Mouse (Mus musculus): ENCODE data around the gene Aoc3.
"Not testable (repeated sequence)": the region's sequence is repeated elsewhere in the genome, so short reads cannot be mapped to it uniquely, and the experiment has no call there.

The Aoc3 gene

GRCm38 (mm10) chr11:101328941-101329635 lies 1.3 kb upstream of the Aoc3 start:
- DNase-seq (ENCODE audit: low spot score), result no peak

GRCm38 (mm10) chr11:101330961-101331360 lies 556 bp downstream of the Aoc3 start:
- DNase-seq (ENCODE audit: low spot score), result not testable (repeated sequence)

- no peak for DNase-seq (ENCODE audit: low spot score)
Measured at GRCm38 (mm10) chr11:101332537-101332936, 2.1 kb downstream of the Aoc3 start.

GRCm38 (mm10) chr11:101334023-101334422 lies 3.6 kb downstream of the Aoc3 start:
- no peak for DNase-seq (ENCODE audit: low spot score)

GRCm38 (mm10) chr11:101334516-101334915 lies 4.1 kb downstream of the Aoc3 start:
- DNase-seq (ENCODE audit: low spot score), result no peak

- no peak for DNase-seq (ENCODE audit: low spot score)
Measured at GRCm38 (mm10) chr11:101335685-101336084, 5.3 kb downstream of the Aoc3 start.

GRCm38 (mm10) chr11:101338123-101338760 lies 7.8 kb downstream of the Aoc3 start:
- peak; percentile 66 for DNase-seq (ENCODE audit: low spot score)

- DNase-seq (ENCODE audit: low spot score), result no peak
Measured at GRCm38 (mm10) chr11:101347083-101347775, 16.8 kb downstream of the Aoc3 start.

- DNase-seq (ENCODE audit: low spot score), result no peak
Measured at GRCm38 (mm10) chr11:101348774-101349173, 18.4 kb downstream of the Aoc3 start.

GRCm38 (mm10) chr11:101349216-101349615 lies 18.8 kb downstream of the Aoc3 start:
- no peak for DNase-seq (ENCODE audit: low spot score)

GRCm38 (mm10) chr11:101351100-101351720 lies 20.8 kb downstream of the Aoc3 start:
- DNase-seq (ENCODE audit: low spot score), result no peak

- no peak for DNase-seq (ENCODE audit: low spot score)
Measured at GRCm38 (mm10) chr11:101351721-101352111, 21.3 kb downstream of the Aoc3 start.

- no peak for DNase-seq (ENCODE audit: low spot score)
Measured at GRCm38 (mm10) chr11:101353436-101353835, 23.0 kb downstream of the Aoc3 start.

GRCm38 (mm10) chr11:101354438-101355010 lies 24.1 kb downstream of the Aoc3 start:
- DNase-seq (ENCODE audit: low spot score), result no peak

- DNase-seq (ENCODE audit: low spot score), result no peak
Measured at GRCm38 (mm10) chr11:101355916-101356315, 25.5 kb downstream of the Aoc3 start.

GRCm38 (mm10) chr11:101357505-101358182 lies 27.2 kb downstream of the Aoc3 start:
- DNase-seq (ENCODE audit: low spot score), result no peak

- no peak for DNase-seq (ENCODE audit: low spot score)
Measured at GRCm38 (mm10) chr11:101359776-101360175, 29.4 kb downstream of the Aoc3 start.

- no peak for DNase-seq (ENCODE audit: low spot score)
Measured at GRCm38 (mm10) chr11:101360651-101361113, 30.3 kb downstream of the Aoc3 start.

GRCm38 (mm10) chr11:101364531-101364931 lies 34.1 kb downstream of the Aoc3 start:
- DNase-seq (ENCODE audit: low spot score), result no peak

- DNase-seq (ENCODE audit: low spot score), result no peak
Measured at GRCm38 (mm10) chr11:101367326-101367935, 37.0 kb downstream of the Aoc3 start, which contains the start of gene G6pc. Gene G6pc (plus strand): TSS chr11:101367561.

- no peak for DNase-seq (ENCODE audit: low spot score)
Measured at GRCm38 (mm10) chr11:101370141-101370540, 39.7 kb downstream of the Aoc3 start.
